Mouse (Mus musculus) ES-Bruce4 (cell line): Measurements from ENCODE around the gene AU018091.

Experiments
- CTCF ChIP-seq: IDR thresholded peaks from one replicate; pipeline ENCODE4 v1.8.1; 2011; ENCODE audit warnings: low read depth, low read length
- EP300 ChIP-seq: IDR thresholded peaks from 2 replicates; pipeline ENCODE4 v1.6.1; 2011; ENCODE audit warnings: low read depth, low read length; ENCODE audit not compliant: insufficient read depth
- POLR2A ChIP-seq: IDR thresholded peaks from one replicate; pipeline ENCODE4 v1.8.1; 2011; ENCODE audit warnings: low read length; ENCODE audit not compliant: insufficient read depth

DNA sequence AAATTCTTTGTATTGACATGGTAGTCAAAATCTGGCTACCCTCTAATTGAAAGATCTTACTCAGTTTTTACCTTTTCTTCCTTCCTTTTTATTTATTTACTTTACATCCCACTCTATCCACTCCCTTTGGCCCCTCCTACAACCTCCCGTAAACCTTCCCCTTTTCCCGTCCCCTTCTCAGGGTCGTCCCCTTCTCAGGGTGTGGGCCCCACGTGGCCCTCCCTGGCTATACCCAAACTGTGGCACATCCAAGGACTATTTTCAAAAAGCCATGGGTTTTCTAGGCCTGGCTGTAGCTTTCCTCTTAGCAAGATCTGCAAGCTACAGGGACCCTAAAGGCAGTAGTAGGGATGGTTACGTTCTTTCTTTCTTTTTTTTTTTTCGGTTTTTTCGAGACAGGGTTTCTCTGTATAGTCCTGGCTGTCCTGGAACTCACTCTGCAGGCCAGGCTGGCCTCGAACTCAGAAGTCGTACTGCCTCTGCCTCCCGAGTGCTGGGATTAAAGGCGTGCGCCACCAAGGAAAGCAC, 23.0 kb upstream of the AU018091 start:
- no peak for TF ChIP-seq EP300
- no peak for TF ChIP-seq CTCF
- no peak for TF ChIP-seq POLR2A
